Mouse (Mus musculus) urinary bladder, postnatal 36 days (tissue): ENCODE measurements around the gene 4931414P19Rik.
A peak's percentile ranks its signal among the peaks of the same experiment; 100 is the strongest.

Experiments used
- DNase-seq, 2 experiments: peaks; one replicate each; pipeline ENCODE4 v3.0.0; 2022; ENCODE audit warnings: low spot score in 2 of 2, mixed read lengths in 1 of 2

Gene 4931414P19Rik

DNA sequence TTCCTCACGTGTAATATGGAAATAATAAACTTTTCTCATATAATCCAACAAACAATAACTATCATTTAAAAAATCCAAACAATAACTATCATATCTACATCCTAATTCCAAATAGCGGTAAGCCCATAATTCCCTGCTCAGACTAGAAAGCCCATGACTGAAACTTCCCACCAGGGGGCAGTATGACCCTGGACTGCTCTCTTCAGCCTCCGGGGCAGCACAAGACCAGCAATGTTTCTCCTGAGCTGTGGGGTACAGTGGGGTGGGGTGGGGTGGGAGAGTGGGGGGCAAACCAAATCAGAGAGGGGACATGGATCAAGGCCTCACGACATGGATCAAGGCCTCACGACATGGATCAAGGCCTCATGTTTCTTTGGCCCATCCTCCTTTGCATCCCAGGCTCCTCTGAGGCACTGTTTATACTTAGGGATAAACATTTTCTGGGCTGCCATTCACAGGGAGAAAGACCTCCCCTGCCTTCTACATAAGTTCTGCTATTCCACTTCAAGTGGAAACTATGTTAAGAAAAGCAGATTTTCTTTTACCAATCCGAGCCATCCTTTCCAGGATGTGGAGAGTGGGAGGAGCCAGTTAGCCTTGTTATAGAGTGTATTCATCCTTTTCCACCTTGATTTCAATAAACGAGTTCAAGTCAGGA lies 22.0 kb downstream of the 4931414P19Rik start:
- peak in 1 of 2 experiments; percentile 43 for DNase-seq

DNA sequence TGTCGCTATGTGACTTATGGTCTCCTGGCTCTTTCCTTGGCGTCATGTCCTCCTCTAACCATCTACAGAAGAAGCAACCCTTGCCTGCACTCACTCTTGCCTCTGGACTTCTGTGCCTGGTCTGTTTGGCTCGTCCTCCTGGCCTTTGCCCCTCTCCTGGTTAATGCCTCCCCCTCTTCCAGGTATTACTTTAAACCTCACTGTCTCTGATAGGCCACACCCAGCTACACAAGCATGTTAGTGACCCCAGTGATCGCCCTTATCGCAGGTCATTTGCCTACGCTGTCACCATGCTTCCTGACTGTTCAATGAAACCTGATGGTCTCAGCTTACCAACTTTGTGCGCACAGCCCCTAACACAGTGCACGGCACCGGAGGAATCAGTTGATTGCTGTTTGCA lies 23.3 kb downstream of the 4931414P19Rik start:
- DNase-seq: no peak

DNA sequence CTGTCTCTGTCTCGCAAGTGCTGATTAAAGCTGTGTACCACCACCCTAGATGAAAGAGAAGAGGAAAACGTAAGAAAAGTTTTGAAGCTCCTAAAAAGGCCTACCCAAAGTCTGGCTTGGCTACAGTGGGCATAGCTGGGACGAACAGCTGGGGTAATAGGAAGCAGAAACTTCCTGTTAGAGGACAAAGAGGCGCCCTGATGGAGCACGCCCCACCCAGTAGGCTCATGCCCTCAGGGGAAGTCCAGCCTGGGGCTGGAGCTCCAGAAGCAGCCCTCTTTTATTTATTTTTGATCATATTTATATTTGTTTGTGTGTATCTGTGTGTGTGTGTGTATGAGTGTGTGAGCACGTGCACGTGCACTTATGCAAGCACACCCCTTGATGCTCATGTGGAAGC lies 26.2 kb downstream of the 4931414P19Rik start:
- no peak for DNase-seq

DNA sequence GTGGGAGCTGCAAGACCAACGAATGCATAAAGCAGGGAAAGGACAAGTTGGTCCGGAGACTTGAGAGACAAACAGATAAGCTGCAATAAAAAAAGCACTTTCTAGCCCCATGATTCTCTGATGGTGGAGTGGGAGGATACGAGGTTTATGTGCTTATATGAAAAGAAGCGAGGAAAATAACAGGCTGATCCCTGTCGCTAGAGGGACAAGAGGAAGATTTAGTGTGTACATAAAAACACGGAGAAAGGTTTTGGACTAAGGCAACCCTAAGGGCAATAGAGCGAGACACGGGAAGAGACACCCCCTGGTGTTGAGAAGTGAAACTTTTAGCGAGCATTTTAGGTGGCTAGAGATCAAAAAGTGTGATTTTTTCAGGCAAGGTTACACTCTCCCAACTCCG lies 27.7 kb downstream of the 4931414P19Rik start:
- peak in 1 of 2 experiments; percentile 29 for DNase-seq

DNA sequence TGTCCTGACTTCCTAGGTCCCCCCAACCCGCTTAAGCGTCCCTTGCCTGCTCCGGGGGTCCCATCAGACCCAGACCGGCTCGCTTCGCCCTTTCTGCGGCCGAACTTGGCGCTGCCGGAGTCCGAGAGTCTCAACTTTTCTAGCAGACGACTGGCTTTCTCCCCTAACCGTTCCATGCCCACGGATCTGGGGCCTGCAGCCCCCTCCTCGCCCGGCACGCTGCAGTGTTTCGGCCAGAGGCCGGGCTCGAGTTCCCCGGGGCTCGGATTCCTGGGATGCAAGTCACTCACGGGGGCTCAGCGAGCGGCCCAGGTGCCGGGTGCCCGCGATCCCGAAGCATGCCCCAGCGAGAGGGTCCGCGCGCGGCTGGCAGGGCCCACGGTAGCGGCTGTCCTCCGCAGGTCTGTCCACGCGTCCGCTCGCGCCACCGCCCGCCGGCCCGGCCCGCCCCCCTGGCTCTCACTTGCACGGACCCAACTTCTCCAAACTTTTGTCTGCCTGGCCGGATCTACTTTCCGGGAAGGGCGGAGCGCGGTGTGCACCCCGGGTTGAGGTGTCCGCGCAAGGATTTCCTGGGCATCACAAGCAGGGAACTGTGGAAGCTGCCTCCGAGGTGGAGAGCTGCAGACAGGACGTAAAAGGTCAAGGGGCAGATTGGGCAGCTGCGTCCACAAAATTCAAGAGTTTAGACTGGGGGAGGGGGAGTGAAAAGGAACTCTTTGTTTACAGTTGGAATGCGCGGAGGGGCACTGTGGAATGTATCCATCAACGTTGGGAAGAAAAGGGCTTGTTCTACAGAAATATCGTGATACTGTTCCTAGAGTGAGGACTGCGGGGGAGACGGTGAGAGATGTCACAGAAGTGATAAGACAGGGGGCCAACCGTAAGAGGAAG lies 28.5 kb downstream of the 4931414P19Rik start, which contains the start of gene Ajuba:
TSS of gene Ajuba (minus strand) at position 470 of the 894 bp plus-strand sequence.
- peak; percentile 89 to 90 for DNase-seq

DNA sequence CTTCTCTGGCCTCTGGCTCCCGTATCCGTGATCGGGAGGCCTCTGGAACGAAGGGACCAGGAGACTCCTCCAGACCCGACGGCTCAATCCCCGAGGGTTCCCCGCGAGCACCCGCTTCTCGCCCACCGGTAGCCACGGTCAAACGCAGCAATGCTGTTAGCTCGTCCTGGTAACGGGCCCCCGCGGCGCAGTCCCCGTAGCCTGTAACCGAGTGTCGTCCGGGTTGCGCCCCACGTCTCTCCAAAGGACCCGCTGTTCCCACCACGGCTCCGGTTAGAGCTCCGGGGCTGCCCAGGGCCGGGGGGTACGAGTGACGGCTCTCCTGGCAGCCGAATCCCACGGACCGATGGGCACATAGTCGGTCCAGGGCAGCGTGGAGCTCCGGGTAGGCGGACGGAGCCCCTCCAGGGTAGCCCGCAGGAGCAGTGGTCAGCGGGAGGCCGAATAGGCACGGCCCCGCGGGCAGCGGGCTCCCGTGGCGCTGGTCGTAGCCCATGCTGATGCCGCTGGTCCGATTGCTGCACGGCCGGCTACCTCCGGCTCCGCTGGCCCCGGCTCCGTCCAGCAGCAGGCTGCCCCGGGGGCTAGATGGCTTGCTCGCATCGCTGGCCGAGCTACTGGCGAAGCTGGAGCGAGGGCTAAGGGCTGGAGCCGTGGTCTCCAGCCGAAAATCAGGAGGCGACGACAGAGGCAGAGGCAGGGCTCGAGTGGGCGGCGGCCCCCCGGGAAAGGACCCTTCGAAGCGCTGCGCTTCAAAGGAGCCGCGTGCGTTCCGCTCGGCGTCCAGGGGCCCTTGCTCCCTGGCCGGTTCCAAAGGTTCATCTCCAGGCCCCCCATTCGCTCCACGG lies 29.3 kb downstream of the 4931414P19Rik start:
- DNase-seq: peak in 1 of 2 experiments; percentile 19

DNA sequence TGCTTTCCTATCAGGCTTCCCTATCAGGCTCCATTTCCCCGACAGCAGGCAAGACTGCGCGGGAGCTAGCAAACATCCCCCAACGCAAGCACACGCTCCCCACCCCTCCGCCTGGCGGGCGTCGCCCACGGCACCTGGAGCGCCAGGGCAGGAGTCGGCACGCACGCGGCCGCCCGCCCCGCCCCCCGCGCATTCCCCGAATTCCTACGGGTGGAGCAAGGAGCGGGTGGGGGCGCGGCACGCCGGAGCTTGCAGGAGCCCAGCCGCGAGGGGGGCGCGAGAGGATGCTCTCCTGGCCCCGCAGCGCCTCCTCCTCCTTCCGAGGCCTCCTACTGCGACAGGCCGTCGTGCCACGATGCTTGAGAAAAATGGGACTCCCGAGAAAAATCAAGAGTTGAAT lies 30.2 kb downstream of the 4931414P19Rik start:
- peak; percentile 74 to 81 for DNase-seq

DNA sequence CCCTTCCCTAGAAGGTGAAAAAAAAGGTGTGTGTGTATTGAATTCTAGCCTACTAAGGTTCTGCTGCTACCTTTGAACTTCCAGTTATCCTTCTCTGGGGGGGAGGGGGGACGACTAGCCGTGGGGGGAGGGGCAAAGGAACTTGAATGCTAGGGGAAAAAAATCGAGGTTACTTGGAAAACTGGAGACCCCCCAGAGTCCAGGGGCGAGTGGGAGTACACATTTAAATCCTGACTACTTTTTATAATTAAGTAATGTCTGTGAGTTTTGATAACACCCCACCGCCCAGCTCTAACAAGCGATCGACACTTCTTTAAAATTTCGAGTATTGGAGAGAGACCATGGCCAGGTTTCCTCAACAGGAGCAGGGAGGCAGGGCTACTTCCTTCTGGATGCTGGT lies 30.8 kb downstream of the 4931414P19Rik start:
- no peak for DNase-seq

DNA sequence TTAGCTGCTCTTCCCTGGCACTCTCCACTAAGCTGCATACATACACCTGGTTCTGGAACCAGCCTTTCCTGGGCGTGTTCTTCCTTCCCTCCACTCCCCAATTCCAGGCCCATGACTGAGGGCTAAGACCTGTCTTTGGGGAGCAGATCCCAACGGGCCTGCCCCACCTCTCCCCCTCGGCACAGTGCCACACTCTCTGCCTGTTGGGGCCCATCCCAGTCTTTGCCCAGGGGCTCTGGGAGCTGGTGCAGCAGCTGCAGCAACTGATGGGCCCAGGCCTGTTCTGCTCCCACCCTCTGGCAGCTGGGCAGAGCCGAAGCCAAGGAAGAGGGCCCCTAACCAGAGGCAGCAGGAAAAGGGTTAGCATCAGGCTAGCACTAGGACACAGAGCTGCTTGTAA lies 31.5 kb downstream of the 4931414P19Rik start:
- DNase-seq: peak; percentile 60 to 68

DNA sequence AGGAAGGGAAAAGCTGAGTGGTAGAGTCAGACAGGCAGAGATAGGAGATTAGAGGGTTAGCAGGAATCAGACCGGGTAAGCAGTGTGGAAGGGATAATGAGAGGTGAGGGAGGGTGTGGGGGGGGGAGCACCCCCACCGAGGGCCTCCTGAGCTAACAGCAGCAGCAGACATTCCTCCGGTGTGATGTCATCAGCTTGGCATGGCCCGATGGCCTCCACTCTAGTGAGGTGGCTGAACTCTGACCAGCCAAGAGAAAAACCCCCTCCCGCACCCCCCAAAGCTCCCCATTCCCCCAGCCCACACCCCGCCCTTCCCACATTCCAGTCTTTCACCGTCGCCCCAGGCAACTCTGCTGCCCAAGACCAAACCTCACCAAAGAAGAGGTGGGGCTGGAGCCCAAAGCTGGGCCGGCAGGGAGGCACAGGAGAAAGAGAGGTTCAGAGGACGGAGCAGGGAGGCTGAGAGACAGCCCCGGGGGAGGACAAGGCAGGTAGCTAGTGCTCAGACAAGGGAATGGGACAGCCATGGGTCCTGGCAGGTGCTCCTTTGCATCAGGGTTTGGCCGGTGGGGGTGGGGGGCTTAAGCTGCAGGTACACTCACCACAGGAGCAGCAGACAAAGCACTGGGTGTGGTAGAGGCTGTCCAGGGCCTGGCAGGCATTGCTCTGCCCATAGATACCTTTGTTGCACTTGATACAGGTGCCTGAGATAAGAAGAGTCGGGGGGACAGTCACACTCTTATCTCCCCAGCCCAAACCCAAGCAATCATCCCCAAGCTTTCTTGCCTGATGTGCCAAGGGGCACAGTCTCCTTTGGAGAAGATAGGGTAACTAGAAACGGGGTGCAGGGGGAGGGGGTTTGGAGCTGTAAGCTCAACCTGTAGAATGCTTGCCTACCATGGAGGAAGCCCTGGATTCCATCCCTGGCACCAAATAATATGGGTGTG lies 32.7 kb downstream of the 4931414P19Rik start:
- DNase-seq: peak in 1 of 2 experiments; percentile 41

DNA sequence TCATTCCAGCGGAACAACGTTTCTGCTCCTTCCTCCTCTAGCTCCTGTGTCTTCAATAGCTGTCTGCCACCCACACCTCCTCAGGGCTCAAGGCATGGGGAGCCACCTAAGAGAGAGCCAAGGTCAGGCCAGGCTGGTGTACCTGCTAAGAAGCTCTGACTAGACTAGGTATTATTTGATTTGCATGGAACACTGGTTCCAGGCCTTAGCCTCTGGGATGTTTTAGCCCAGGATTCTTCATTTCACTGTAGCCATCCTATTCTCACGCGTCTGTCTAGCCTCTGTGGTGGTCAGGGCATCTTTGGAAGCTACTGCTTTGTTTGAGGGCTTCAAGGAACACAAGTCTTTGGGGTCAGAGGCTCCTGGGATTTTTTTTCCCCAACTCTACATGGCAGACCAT lies 33.7 kb downstream of the 4931414P19Rik start:
- no peak for DNase-seq

DNA sequence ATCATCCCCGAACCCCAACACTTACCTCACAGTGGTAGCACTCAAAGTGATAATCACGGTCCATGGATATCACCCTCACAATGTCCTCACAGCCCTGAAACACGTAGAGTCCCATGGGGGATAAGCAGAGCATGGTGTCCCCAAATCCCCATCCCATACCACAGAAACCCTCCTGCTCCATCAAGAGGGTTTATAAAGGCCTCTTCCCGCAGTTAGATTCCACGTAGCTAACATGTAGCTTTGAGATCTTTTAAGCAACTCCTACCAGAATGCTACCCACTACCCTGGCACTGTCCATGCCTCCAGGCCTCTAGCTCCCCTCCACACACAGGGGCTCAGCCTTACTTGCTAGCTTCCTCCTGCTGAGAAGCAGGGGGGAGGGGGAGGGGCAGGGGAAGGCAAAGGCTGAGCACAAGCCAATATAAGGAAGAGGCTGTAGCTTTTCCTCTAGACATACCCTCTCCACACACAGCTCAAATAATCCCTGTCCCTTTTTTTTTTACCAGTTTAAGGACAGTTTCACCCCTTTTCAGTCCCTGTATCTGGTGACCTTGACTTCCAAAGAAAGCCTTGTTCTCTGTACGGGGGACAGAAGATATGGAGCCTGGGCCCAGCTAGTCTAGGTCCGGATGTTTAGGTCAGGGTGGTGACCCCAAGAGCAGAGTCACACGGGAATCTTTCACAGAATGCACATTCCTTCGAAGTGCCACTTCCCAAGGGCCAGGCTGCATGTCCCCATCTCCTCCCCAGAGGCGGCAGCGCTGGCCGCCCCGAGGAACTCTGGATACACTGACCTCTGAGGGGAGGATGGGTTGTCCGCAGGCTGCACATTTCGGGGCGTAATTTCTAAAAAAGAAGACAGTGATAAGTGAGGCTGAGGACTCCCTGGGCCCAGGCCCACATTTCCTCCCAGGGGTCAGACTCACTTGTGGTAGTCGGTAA lies 36.1 kb downstream of the 4931414P19Rik start:
- DNase-seq: no peak

DNA sequence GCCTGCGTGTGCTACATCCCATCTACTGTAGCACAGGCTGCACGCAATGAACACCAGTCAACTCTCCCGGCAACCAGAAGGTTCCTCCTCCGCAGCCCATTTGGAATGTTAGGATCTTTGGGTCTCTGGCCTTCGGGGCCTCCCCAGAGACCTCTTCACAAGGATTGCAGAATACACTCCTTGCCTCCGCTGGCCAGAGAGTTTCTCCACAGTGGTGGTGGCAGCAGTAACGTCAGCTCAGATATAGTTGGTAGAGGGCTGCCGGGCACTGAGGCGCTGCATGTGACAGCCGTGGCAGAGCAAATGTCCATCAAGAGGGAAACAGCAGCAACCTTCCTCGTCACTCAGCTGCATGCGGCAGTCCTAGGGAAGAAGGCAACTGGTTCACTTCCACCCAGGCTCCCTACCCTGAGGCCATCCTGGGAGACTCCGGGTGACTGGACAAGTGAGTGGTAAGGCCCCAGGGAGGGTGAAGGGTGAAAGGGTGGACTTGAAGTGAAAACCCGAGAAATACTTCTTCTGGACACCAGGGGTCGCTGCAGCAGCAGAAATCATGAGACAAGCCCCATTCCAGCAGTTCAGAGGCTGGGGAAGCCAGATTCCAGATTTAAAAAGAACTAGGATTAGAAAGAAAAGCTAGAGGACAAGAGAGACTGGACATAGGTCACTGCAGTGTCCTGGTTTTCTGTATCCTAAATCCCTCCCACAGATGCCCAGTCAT lies 36.9 kb downstream of the 4931414P19Rik start:
- DNase-seq: peak in 1 of 2 experiments; percentile 79

DNA sequence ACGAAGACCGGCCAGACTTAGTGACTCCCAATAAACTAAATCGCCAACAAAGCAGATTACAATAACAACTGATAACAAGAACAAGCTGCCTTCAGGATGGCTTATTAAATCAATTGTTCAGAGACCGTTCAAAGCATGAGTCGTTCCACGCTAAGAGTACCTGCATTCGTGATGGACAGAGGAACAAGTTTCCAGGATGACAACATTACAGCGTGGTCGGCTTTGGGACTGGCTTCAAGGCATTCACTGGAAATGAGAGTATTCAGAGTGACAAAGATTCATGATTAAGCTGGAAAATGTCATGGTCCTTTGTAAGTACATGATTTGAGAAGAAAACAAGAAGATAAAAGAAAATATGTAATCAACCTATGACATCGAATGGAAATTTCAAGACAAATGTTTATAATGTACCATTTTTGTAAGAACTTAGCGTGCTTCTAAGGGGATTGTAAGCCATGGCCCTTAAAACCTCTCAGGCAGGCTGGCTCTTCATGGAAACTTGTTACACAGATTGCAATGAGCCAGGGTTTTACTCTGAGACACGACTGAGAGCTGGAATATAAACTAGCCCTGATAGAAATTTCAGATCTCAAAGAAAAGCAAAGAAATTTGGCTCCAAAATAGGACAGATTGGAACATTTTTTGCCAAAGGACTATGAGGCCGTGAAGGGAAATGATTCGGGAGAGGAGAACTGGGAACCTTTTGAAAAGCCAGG lies 45.1 kb downstream of the 4931414P19Rik start:
- DNase-seq: no peak

DNA sequence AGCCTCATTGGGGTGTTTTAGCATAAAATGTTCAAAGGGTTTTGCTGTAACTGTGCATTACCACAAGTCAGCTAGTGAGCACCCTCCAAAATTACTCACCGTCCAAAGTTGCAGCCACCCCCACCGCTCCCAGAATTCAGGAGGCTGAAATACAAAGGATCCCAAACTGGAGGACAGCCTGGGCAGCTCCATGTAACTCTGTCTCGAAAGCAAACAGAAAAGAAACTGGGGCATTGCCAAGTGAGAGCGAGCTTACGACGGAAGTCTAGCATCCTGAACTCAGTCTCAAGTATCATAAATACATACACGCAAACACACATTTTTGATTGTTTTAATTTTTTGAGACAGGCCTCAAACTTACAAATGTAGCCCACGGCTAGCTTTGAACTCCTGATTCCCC lies 48.5 kb downstream of the 4931414P19Rik start:
- no peak for DNase-seq

DNA sequence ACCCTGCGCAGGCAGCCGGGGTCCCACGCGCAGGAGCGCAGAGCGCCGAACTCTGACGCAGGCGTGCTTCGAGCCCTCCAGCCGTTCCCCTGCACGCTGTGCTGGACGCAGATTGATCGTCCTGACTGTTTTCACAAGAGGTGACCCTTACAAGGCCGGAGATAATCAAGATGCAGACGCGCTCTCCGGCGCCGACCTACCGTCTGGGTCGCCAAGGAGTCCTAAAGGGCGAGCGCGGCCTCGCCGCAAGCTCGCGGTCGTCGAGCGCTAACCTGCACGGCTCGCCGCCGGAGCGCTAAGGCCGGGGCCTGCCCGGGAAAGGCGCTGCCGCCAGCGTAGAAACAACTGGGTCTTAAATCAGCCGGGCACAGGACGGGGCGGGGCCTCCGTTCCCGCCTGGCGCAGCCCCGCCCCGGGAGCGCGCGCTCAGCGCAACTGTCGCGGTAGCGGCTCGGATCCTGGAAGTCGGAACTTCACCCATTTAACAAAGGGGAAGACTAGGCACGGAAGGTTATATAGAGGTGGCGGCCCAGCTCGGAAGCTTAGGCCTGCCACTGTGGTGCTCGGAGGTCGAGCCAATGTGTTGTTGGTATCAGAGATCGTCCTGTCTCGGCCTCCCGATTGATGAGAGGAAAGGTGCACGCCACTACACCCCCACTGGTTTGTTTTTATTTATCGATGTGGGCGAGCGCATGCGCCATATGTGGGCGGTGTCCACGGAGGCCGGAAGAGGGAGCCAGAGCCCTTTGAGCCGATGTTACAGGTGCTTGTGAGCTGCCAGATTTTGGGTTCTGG lies 51.6 kb downstream of the 4931414P19Rik start, which contains the start of gene Haus4:
TSS of gene Haus4 (minus strand) at position 642 of the 795 bp plus-strand sequence.
- peak; percentile 71 to 82 for DNase-seq

DNA sequence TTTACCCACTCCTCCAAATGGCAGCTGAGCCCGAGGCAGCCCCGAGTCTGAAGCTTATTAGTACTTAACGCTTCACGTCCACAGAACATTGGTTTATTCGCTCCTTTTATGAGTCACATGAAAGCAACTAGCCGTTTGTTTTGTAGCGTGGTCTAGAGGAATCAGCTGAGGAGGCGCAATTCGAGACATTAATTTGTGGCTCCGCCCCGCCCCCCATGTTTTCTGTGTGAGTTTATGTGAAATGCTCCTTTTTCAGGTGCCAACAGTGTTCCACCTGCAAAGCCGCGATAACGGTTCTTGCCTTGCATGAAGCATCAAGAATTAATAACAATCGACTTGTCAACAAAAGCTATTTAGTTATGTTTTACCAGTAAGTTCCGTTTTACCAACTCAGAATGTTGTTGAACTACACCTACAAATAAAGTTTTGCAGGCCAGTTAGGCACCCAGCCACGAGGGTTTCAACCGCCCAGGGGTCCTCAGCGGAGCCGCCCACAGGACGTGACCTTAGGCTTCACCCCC lies 52.3 kb downstream of the 4931414P19Rik start:
- no peak for DNase-seq
